Mouse (Mus musculus) erythroblast, embryonic 14.5 days (primary cell): ENCODE data around the gene Adam1a. TPM values are rescaled to one million over a fixed set of nuclear protein-coding genes. Genes with fewer than 3 reads are reported as not detected.

ENCODE experiments used
- H3K27me3 ChIP-seq: 2 replicates; pipeline ENCODE4 v1.6.1; 2012; ENCODE audit warnings: inconsistent platforms; ENCODE audit not compliant: control insufficient read depth
- H3K36me3 ChIP-seq: 2 replicates; pipeline ENCODE4 v1.6.1; 2012; ENCODE audit warnings: mild to moderate bottlenecking, inconsistent platforms; ENCODE audit not compliant: control insufficient read depth
- H3K4me1 ChIP-seq: 2 replicates; pipeline ENCODE4 v1.6.1; 2012; ENCODE audit warnings: inconsistent platforms; ENCODE audit not compliant: control insufficient read depth
- H3K4me3 ChIP-seq: replicated peaks from 2 replicates; pipeline ENCODE3; 2012; ENCODE audit warnings: moderate library complexity, mild to moderate bottlenecking, inconsistent platforms
- H3K9me3 ChIP-seq: 2 replicates; pipeline ENCODE4 v1.6.1; 2012; ENCODE audit warnings: low read length, inconsistent platforms, mixed read lengths; ENCODE audit not compliant: control insufficient read depth
- GATA1 ChIP-seq: IDR thresholded peaks from 2 replicates; pipeline ENCODE4 v1.6.1; 2012; ENCODE audit warnings: low read length, inconsistent platforms, mixed read lengths
- TAL1 ChIP-seq: IDR thresholded peaks from 3 replicates; pipeline ENCODE4 v1.6.1; 2012; ENCODE audit warnings: low read length, inconsistent platforms, mixed read lengths
- polyA plus RNA-seq: library from polyadenylated mRNA; stranded (reverse); fragments of >175 nt; gene quantifications from 2 replicates; pipeline ENCODE4 v1.2.3, GENCODE M21; 2012

Adam1a gene
- polyA plus RNA-seq, 1 experiment, result 0.01 TPM

DNA sequence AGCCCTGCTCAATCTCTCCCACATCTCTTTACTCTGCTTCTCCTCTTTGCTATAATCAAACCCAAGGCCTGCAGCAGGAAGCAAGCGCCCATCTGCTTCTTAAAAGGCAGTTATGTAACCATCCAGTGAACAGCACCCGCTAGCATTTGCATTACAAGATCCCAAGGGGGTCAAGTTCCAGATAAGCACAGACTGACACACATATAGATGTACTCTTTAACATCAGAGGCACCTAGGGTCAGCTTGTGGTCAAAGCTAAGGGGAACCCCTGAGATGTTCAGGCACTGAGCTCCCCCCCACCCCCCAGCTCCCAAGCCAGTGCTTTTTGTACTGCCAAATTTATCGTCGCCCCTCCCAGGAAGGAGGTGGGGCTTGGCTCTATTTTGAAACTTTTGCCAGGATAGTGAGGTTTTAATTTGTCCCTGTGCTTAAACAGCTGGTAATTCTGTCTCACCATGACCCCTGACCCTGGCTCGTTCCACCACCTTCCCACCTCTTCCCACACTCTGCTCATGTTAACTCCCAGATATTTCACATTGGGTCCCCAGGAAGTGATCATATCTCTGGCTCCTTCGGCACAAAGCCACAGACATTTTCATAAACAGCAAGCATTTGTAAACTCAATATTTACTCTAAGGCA lies 41.2 kb upstream of the Adam1a start:
- peaks cover 30% of the 10 kb centered on the region for H3K4me1 ChIP-seq
- H3K27me3 ChIP-seq, result no peaks in the 10 kb centered on the region
- H3K36me3 ChIP-seq, result no peaks in the 10 kb centered on the region; the same call in 1 of the 2 replicates
- TF ChIP-seq TAL1 (no peak), GATA1 (no peak)
- H3K4me3 ChIP-seq, result peak overlapping the region; percentile 26
- H3K9me3 ChIP-seq, result no peaks in the 10 kb centered on the region

DNA sequence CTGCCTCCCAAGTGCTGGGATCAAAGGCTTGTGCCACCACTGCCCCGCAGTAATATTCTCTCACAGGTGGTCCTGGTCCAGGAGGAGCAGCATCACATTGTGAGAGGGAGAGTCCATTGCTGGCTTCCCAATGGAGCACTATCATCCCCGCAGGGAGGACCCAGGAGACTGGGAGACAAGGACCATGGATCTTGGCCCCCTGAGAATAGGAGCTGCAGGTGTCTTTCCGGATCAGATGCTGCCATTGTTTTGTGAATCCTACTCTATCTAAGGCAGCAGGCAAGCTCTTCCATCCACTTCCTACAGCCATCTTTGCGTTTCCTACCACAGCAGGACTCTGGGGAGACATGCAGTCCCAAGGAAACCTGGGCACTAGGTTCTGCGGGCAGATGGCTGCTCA lies 40.4 kb upstream of the Adam1a start:
- no peak overlapping the region for H3K4me3 ChIP-seq
- TF ChIP-seq GATA1 (no peak), TAL1 (no peak)
- H3K36me3 ChIP-seq, result no peaks in the 10 kb centered on the region; the same call in 1 of the 2 replicates
- H3K9me3 ChIP-seq, result no peaks in the 10 kb centered on the region
- no peaks in the 10 kb centered on the region for H3K27me3 ChIP-seq
- H3K4me1 ChIP-seq, result peaks cover 26% of the 10 kb centered on the region

DNA sequence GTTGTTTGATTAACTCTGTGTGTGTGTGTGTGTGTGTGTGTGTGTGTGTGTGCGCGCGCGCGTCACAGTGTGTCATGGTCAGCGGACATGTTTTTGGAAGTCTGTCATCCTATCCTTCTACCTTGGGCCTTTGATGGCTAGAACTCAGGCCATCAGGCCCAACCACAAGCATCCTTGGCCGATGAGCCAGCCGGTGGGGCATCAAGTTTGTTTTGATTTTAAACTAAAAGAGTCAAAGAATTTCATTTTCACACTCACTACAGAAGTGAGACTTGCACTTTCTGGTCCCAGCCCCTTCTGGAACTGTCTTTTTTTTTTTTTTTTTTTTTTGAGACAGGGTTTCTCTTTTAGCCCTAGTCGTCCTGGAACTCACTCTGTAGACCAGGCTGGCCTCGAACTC lies 39.7 kb upstream of the Adam1a start:
- Histone ChIP-seq H3K9me3 (no peaks in the 10 kb centered on the region), H3K27me3 (no peaks in the 10 kb centered on the region), H3K4me1 (peaks cover 26% of the 10 kb centered on the region), H3K36me3 (peaks cover 4% of the 10 kb centered on the region; the same call in 1 of the 2 replicates), H3K4me3 (no peak overlapping the region)
- TF ChIP-seq TAL1 (no peak), GATA1 (no peak)

DNA sequence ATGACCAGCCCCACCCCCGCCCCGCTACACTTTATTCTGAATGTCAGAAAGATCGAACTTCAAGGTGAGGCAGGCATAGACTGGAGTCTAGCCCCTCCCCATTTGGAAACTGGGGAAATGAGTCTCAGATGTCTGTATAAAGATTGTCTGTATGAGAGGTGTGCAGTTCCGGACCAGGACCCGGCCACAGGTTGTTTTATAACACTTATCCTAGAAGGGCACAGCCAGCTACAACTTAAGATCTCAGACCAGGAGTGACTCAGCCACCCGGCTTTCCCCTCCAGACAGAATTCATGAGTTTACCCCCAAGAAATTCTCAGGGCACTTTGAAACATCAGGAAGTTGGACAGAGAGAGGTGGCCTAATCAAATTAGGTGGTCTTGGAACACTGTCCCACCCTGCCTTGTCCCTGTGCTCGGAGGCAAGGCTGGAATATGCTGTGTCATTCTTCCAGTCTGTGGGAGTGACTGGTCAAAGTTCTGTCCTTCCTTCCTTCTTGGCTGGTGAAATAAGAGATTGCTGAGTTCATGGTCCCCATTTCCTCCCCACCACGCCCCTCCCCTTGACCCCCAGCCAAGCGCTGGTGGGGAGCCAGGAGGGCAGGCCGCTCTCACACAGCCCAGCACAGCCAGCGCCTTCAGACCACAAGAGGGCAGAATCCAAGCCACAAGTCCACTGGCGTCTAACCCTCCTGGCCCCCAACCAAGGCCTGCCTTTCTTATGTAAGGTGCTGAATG lies 38.7 kb upstream of the Adam1a start:
- TF ChIP-seq GATA1 (no peak), TAL1 (no peak)
- H3K36me3 ChIP-seq, result peaks cover 15% of the 10 kb centered on the region
- H3K4me1 ChIP-seq, result peaks cover 26% of the 10 kb centered on the region
- no peak overlapping the region for H3K4me3 ChIP-seq
- no peaks in the 10 kb centered on the region for H3K9me3 ChIP-seq
- no peaks in the 10 kb centered on the region for H3K27me3 ChIP-seq

DNA sequence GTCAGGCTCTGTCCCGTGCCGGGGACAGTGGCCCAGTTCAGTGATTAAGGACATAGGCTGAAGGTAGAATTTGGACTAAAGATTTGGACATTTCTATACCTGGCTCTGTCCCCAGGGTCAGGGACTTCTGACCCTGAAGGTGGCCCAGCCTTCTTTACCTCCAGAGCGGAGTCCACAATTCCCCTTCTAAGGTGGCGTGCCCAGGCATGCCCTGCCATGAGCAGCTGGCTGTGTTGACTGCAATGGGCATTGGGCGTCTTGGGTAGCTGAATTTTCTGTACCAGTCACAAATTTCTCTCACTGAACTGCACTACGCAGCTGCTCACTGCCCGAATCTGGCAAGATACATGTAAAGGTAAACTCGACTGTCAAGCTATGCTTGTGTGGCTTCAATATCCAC lies 36.7 kb upstream of the Adam1a start:
- Histone ChIP-seq H3K4me3 (no peak overlapping the region), H3K4me1 (peaks cover 22% of the 10 kb centered on the region), H3K36me3 (peaks cover 30% of the 10 kb centered on the region), H3K9me3 (no peaks in the 10 kb centered on the region), H3K27me3 (no peaks in the 10 kb centered on the region)
- TF ChIP-seq GATA1, result no peak
- TF ChIP-seq TAL1, result no peak

DNA sequence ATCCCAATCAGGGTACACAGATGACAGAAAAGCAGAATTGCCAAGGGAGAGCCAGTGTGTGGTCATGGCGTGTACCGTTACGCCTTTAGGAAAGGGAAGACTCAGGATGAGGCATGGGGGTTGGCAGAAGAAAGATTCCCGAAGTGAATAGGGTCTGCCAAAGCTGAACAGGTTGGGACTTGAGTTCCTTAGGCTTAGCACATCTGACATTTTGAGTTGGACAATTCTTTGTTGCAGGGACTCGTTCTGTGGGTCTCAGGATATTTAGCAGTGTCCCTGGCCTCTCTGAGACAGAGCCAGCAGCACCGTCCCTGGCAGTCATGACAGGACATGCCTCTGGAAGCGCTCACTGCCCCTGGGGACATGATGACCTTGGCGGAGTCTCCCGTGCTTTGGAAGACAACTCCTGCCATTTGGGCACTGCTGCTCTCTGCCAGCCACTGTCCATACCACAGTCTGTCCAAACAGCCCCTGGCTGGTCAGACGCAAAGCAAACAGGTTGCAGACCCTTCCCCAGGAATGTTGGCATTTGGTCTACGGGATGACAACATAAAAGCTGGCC lies 31.7 kb upstream of the Adam1a start:
- H3K36me3 ChIP-seq, result peaks cover 75% of the 10 kb centered on the region
- H3K27me3 ChIP-seq, result no peaks in the 10 kb centered on the region
- no peak overlapping the region for H3K4me3 ChIP-seq
- TF ChIP-seq TAL1, result no peak
- no peaks in the 10 kb centered on the region for H3K9me3 ChIP-seq
- no peaks in the 10 kb centered on the region for H3K4me1 ChIP-seq

DNA sequence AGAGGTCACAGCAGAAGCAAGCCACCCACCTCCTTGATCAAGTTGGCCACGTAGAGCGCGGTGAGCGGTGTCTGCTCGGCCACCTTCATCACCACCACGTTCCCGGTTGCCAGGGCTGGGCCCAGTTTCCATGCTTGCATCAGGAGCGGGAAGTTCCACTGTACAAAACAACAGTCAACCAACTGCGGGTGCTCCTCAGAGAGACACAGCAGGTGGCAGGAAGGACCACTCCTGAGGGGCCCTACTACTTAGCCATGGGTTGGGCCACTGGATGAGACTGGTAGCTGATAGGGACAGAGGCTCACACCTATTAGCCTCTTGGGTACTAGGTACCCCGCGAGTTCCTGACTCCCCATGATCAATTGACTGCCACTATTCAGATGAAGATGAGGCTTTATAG lies 30.6 kb upstream of the Adam1a start:
- no peak overlapping the region for H3K4me3 ChIP-seq
- H3K27me3 ChIP-seq, result no peaks in the 10 kb centered on the region
- TF ChIP-seq GATA1, result no peak
- TF ChIP-seq TAL1, result no peak
- H3K4me1 ChIP-seq, result no peaks in the 10 kb centered on the region
- H3K36me3 ChIP-seq, result peaks cover 86% of the 10 kb centered on the region
- no peaks in the 10 kb centered on the region for H3K9me3 ChIP-seq

DNA sequence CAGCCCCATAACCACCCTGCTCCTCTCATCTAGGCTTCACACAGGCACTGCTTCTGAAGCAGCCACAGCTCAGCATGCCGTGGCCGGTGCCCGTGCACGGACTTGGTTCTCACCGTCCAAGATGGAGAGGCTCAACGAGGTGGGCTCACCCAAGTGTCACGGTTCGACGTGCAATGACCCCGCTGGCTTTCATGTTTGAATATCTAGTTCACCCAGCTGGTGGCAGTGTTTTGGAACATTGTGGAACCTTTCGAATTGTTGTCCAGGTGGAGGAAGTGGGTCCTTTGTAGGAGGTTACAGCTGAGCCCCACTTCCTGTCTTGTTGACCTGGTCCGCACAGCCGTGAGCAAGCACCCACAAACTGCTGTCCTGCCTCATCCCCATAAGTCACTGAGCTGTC lies 28.9 kb upstream of the Adam1a start:
- Histone ChIP-seq H3K4me1 (no peaks in the 10 kb centered on the region), H3K9me3 (no peaks in the 10 kb centered on the region), H3K27me3 (no peaks in the 10 kb centered on the region), H3K4me3 (no peak overlapping the region), H3K36me3 (peaks cover 84% of the 10 kb centered on the region)
- no peak for TF ChIP-seq TAL1
- TF ChIP-seq GATA1, result no peak

DNA sequence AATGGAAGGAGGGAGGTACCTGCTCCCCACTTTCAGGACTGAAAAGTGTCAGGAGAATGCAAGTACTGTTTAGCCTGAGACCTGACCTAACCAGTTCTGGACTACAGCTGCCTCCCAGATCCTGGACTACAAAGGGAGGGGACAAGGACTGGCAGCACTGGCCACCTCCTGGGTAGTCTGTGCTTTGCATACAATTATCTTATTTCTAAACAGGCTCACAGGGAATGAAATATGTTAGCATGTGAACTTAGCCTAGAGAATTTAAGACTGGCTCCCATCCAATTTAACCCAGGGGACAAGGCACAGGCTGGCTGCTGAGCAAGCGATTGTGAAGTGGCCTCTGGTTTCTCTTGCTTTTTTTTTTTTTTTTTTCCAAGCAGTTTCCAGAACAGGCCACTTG lies 25.5 kb upstream of the Adam1a start:
- Histone ChIP-seq H3K27me3 (no peaks in the 10 kb centered on the region), H3K4me1 (no peaks in the 10 kb centered on the region), H3K4me3 (no peak overlapping the region), H3K36me3 (peaks cover 68% of the 10 kb centered on the region), H3K9me3 (no peaks in the 10 kb centered on the region)
- TF ChIP-seq TAL1 (no peak), GATA1 (no peak)
